Mouse (Mus musculus) liver, embryonic 13.5 days (tissue): ENCODE measurements at regions not wholly inside any gene's neighbourhood (a gene's known extent, or its start where the extent isn't known, plus 50 kb on each side); places are given as distances from the start of the nearest gene placed in this dataset.

Source experiments
- ATAC-seq: fragments of 200-750 bp; cut with Nextera tagmentation; 2 replicates; pipeline ENCODE4 v1.8.0; 2017; ENCODE audit warnings: low read depth, mild to moderate bottlenecking, moderate number of reproducible peaks, moderate library complexity
- DNase-seq: peaks from one replicate; pipeline ENCODE4 v3.0.0; 2022
- H3K27ac ChIP-seq: fragments of 300-500 bp; sonication (generic); 2 replicates; pipeline ENCODE4 v1.5.1; 2015; ENCODE audit warnings: moderate library complexity, mild to moderate bottlenecking, inconsistent platforms
- H3K27me3 ChIP-seq: fragments of 300-500 bp; sonication (generic); 2 replicates; pipeline ENCODE4 v1.6.1; 2015; ENCODE audit warnings: mild to moderate bottlenecking, inconsistent platforms
- H3K36me3 ChIP-seq: fragments of 300-500 bp; sonication (generic); 2 replicates; pipeline ENCODE4 v1.6.1; 2015; ENCODE audit warnings: mild to moderate bottlenecking, inconsistent platforms
- H3K4me1 ChIP-seq: fragments of 300-500 bp; sonication (generic); replicated peaks from 2 replicates; pipeline ENCODE4 v1.6.1; 2015; ENCODE audit warnings: inconsistent platforms
- H3K4me2 ChIP-seq: fragments of 300-500 bp; sonication (generic); 2 replicates; pipeline ENCODE4 v1.6.1; 2015; ENCODE audit warnings: inconsistent platforms, mild to moderate bottlenecking, moderate library complexity
- H3K4me3 ChIP-seq: fragments of 300-500 bp; sonication (generic); replicated peaks from 2 replicates; pipeline ENCODE4 v1.5.1; 2015; ENCODE audit warnings: mild to moderate bottlenecking, inconsistent platforms
- H3K9ac ChIP-seq: fragments of 300-500 bp; sonication (generic); 2 replicates; pipeline ENCODE4 v1.6.1; 2015; ENCODE audit warnings: mild to moderate bottlenecking, inconsistent platforms
- H3K9me3 ChIP-seq: fragments of 300-500 bp; sonication (generic); replicated peaks from 2 replicates; pipeline ENCODE4 v1.6.1; 2016; ENCODE audit warnings: inconsistent platforms
- WGBS: fragments of 180-500 bp; shearing (Covaris S2); methylation state at CpG from one replicate; pipeline ENCODE4 v1.1.7; 2015; ENCODE audit not compliant: insufficient replicate concordance; 5-methylcytosine and 5-hydroxymethylcytosine counted together

GRCm38 (mm10) chr4:137133789-137134188 lies 85.2 kb upstream of the Zbtb40 start:
- 51% methylated on average over 13 of the region's 13 CpGs for whole genome bisulfite sequencing
- Histone ChIP-seq H3K27ac (no peak overlapping the region), H3K4me2 (no peak overlapping the region), H3K9me3 (no peaks in the 10 kb centered on the region), H3K27me3 (peaks cover 55% of the 10 kb centered on the region), H3K9ac (no peak overlapping the region), H3K4me1 (no peaks in the 10 kb centered on the region), H3K36me3 (no peaks in the 10 kb centered on the region), H3K4me3 (no peak overlapping the region)
- ATAC-seq (no peak), DNase-seq (no peak)

DNA sequence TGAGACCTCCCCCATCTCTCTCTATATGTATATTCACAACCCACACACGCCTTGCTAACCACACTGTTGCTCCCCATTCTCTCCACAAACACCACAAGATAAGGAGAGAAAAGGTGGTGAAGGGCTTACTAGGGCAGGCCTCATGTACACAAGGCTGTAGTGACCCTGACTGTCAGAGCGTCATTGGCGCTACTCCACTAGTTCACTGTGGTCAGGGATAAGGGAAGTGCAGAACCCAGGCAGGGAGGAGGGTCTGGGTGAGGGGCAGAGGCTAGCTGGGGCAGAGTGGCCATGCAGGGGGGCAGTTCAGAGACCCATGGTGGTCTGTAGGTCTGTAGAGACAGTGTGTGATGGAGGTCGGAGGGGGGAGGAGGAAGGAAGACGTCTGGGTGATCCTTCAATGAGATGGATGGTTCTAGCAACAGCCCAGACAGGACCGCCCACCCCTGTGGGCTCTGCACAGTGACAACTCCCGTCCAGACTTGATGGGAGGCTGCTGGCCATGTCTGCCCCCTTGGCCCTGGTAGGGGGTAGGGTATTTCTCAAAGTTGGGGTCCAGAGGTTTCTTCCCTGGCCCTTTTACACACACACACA lies 82.1 kb upstream of the Zbtb40 start:
- H3K4me1 ChIP-seq, result no peaks in the 10 kb centered on the region
- H3K9me3 ChIP-seq, result no peaks in the 10 kb centered on the region
- H3K4me2 ChIP-seq, result no peak overlapping the region
- peaks cover 74% of the 10 kb centered on the region for H3K27me3 ChIP-seq
- no peak for ATAC-seq
- no peaks in the 10 kb centered on the region for H3K36me3 ChIP-seq
- no peak for DNase-seq
- 5% methylated on average over 7 of the region's 7 CpGs for WGBS
- no peak overlapping the region for H3K9ac ChIP-seq
- H3K27ac ChIP-seq, result no peak overlapping the region
- H3K4me3 ChIP-seq, result no peak overlapping the region

GRCm38 (mm10) chr4:137128152-137128551 lies 79.6 kb upstream of the Zbtb40 start:
- no peaks in the 10 kb centered on the region for H3K4me1 ChIP-seq
- H3K9me3 ChIP-seq, result no peaks in the 10 kb centered on the region
- H3K27me3 ChIP-seq, result peaks cover 80% of the 10 kb centered on the region
- H3K9ac ChIP-seq, result no peak overlapping the region
- H3K4me2 ChIP-seq, result no peak overlapping the region
- ATAC-seq (no peak), DNase-seq (no peak)
- H3K27ac ChIP-seq, result no peak overlapping the region
- no peak overlapping the region for H3K4me3 ChIP-seq
- 23% methylated on average over 15 of the region's 15 CpGs for whole genome bisulfite sequencing
- no peaks in the 10 kb centered on the region for H3K36me3 ChIP-seq

DNA sequence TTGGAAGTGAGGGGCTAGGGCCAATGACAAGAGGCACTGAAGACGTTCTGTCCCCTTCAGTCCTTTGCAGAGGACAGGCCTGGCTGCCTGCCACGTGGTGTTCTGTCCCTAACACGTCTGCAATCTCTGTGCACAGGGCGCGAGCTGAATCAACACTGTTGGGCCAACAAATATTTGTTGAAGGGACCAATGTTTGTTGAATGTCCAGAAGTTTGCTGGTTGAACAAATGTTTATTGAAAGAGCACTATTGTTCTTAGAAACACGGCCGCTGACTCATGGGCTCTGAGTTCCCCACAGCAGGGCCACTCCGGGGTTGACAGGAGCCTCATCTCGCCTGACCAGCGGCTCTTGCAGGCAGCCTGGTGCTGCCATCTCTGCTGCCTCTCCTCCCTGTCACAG lies 73.1 kb upstream of the Zbtb40 start:
- ATAC-seq (no peak), DNase-seq (no peak)
- Histone ChIP-seq H3K4me1 (0 out of 2 replicates have a peak, but pooled peaks cover 5% of the 10 kb centered on the region), H3K4me3 (no peak overlapping the region), H3K9me3 (no peaks in the 10 kb centered on the region), H3K36me3 (no peaks in the 10 kb centered on the region), H3K9ac (no peak overlapping the region), H3K27ac (no peak overlapping the region), H3K4me2 (no peak overlapping the region), H3K27me3 (peaks cover 68% of the 10 kb centered on the region)
- 48% methylated on average over 10 of the region's 10 CpGs for WGBS

DNA sequence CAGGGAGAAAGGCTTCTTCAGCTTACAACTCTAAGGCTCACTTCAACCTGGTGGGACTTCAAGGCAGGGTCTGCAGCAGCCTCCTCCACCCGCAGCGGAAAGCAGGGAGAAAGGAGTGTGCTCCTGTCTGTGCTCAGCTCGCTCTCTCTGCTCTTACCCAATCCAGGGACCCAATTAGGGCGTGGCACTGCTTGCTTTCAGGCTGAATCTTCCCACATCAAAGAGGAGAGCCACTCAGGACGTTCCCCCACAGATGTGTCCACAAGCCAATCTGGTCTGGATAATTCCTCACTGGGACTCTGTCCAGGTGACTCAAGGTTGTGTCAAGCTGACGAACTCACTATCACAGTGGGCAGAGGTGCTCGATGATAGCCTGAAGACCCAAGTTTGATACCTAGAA lies 72.0 kb upstream of the Zbtb40 start:
- no peak overlapping the region for H3K27ac ChIP-seq
- H3K36me3 ChIP-seq, result no peaks in the 10 kb centered on the region
- H3K9ac ChIP-seq, result no peak overlapping the region
- DNase-seq (no peak), ATAC-seq (no peak)
- no peak overlapping the region for H3K4me3 ChIP-seq
- H3K4me2 ChIP-seq, result no peak overlapping the region
- peaks cover 63% of the 10 kb centered on the region for H3K27me3 ChIP-seq
- no peaks in the 10 kb centered on the region for H3K9me3 ChIP-seq
- 51% methylated on average over 7 of the region's 7 CpGs for WGBS
- H3K4me1 ChIP-seq, result 0 out of 2 replicates have a peak, but pooled peaks cover 5% of the 10 kb centered on the region

GRCm38 (mm10) chr4:137118332-137118715 lies 69.7 kb upstream of the Zbtb40 start:
- Histone ChIP-seq H3K9me3 (no peaks in the 10 kb centered on the region), H3K36me3 (no peaks in the 10 kb centered on the region), H3K4me1 (0 out of 2 replicates have a peak, but pooled peaks cover 5% of the 10 kb centered on the region), H3K4me3 (no peak overlapping the region; the same call in 1 of the 2 replicates), H3K4me2 (peak overlapping the region; percentile 29), H3K27me3 (peaks cover 62% of the 10 kb centered on the region), H3K27ac (no peak overlapping the region), H3K9ac (no peak overlapping the region)
- WGBS, result 19% methylated on average over 10 of the region's 10 CpGs
- DNase-seq (no peak), ATAC-seq (no peak)

GRCm38 (mm10) chr4:137117471-137118331 lies 69.1 kb upstream of the Zbtb40 start:
- peaks cover 67% of the 10 kb centered on the region for H3K27me3 ChIP-seq
- H3K36me3 ChIP-seq, result no peaks in the 10 kb centered on the region
- no peak overlapping the region for H3K9ac ChIP-seq
- H3K27ac ChIP-seq, result no peak overlapping the region
- peak overlapping the region; percentile 29 for H3K4me2 ChIP-seq
- H3K9me3 ChIP-seq, result no peaks in the 10 kb centered on the region
- H3K4me3 ChIP-seq, result no peak overlapping the region; the same call in 1 of the 2 replicates
- DNase-seq (peak; percentile 53), ATAC-seq (0 out of 2 replicates have a peak, but pooled peaks have one; percentile 47)
- 2% methylated on average over 26 of the region's 27 CpGs for WGBS
- H3K4me1 ChIP-seq, result 0 out of 2 replicates have a peak, but pooled peaks cover 5% of the 10 kb centered on the region

GRCm38 (mm10) chr4:137115062-137115461 lies 66.5 kb upstream of the Zbtb40 start:
- H3K9ac ChIP-seq, result no peak overlapping the region
- ATAC-seq, result no peak
- no peak for DNase-seq
- no peak overlapping the region for H3K4me3 ChIP-seq
- no peaks in the 10 kb centered on the region for H3K36me3 ChIP-seq
- WGBS, result 71% methylated on average over 14 of the region's 14 CpGs
- no peaks in the 10 kb centered on the region for H3K9me3 ChIP-seq
- no peak overlapping the region for H3K4me2 ChIP-seq
- H3K4me1 ChIP-seq, result 0 out of 2 replicates have a peak, but pooled peaks cover 5% of the 10 kb centered on the region
- no peak overlapping the region for H3K27ac ChIP-seq
- peaks cover 75% of the 10 kb centered on the region for H3K27me3 ChIP-seq

DNA sequence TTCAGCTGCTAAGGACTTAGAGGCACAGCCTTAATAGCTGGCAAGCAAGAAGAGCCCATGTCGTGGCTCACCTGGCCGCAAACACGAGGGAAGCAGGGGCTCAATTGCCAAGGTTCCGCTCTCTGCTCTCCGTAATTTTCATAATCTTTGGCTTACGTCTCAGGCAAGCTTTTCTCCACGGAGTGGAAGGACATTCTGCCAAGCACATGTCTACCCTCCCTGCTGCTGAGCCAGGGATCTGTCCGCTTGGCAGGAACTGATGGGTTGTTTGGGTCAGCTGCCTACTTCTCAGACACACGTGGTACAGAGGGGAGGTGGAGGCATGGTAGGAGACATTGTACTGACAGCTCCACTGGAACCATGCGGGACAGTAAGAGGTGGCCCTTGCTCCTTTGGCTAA lies 61.7 kb upstream of the Zbtb40 start:
- Histone ChIP-seq H3K27ac (no peak overlapping the region), H3K27me3 (peaks cover 55% of the 10 kb centered on the region), H3K4me2 (no peak overlapping the region), H3K4me1 (no peaks in the 10 kb centered on the region), H3K36me3 (no peaks in the 10 kb centered on the region), H3K9me3 (no peaks in the 10 kb centered on the region), H3K4me3 (no peak overlapping the region), H3K9ac (no peak overlapping the region)
- 67% methylated on average over 10 of the region's 10 CpGs for WGBS
- DNase-seq, result no peak
- ATAC-seq, result no peak

GRCm38 (mm10) chr4:137104447-137105044 lies 55.9 kb upstream of the Zbtb40 start:
- H3K9me3 ChIP-seq, result no peaks in the 10 kb centered on the region
- DNase-seq, result no peak
- 68% methylated on average over 10 of the region's 10 CpGs for WGBS
- H3K27me3 ChIP-seq, result peaks cover 32% of the 10 kb centered on the region; the same call in 1 of the 2 replicates
- no peaks in the 10 kb centered on the region for H3K4me1 ChIP-seq
- ATAC-seq, result no peak
- H3K4me3 ChIP-seq, result no peak overlapping the region
- H3K27ac ChIP-seq, result no peak overlapping the region
- H3K9ac ChIP-seq, result no peak overlapping the region
- no peaks in the 10 kb centered on the region for H3K36me3 ChIP-seq
- H3K4me2 ChIP-seq, result no peak overlapping the region

DNA sequence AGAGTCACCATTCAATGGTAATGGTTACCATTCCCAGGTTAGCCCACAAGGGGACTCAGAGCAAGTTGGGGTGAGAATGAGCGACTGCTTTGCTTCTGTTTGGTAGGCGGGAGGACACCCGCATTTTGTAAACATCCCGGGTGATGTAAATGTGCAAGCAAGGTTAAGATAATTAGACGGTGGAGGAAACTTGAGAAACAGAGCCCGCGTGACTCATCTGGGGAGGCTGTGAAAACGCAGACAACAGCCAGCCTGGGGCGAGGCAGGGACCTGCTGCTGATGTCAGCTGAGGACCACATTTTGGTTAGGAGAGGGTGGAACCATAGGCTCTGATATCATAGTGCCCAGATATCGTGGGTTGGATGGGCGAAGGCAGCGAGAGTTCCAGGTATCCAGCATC lies 52.6 kb upstream of the Zbtb40 start:
- no peaks in the 10 kb centered on the region for H3K36me3 ChIP-seq
- no peak overlapping the region for H3K27ac ChIP-seq
- H3K4me3 ChIP-seq, result no peak overlapping the region
- H3K4me2 ChIP-seq, result no peak overlapping the region
- no peak overlapping the region for H3K9ac ChIP-seq
- peaks cover 49% of the 10 kb centered on the region; the same call in 1 of the 2 replicates for H3K27me3 ChIP-seq
- DNase-seq (no peak), ATAC-seq (no peak)
- 69% methylated on average over 12 of the region's 12 CpGs for WGBS
- no peaks in the 10 kb centered on the region for H3K4me1 ChIP-seq
- no peaks in the 10 kb centered on the region for H3K9me3 ChIP-seq
